Mouse (Mus musculus) hindbrain, embryonic 12.5 days (tissue): ENCODE measurements at regions not wholly inside any gene's neighbourhood (a gene's known extent, or its start where the extent isn't known, plus 50 kb on each side); places are given as distances from the start of the nearest gene placed in this dataset.

Source experiments
- ATAC-seq: fragments of 200-750 bp; cut with Nextera tagmentation; 2 replicates; pipeline ENCODE4 v1.8.0; 2017; ENCODE audit warnings: moderate TSS enrichment; ENCODE audit not compliant: low FRiP score
- H3K27ac ChIP-seq: fragments of 300-500 bp; sonication (generic); 2 replicates; pipeline ENCODE4 v1.5.1; 2016; ENCODE audit warnings: mild to moderate bottlenecking
- H3K27me3 ChIP-seq: fragments of 300-500 bp; sonication (generic); 2 replicates; pipeline ENCODE4 v1.6.1; 2016; ENCODE audit warnings: mild to moderate bottlenecking
- H3K36me3 ChIP-seq: fragments of 300-500 bp; sonication (generic); 2 replicates; pipeline ENCODE4 v1.6.1; 2016; ENCODE audit warnings: mild to moderate bottlenecking
- H3K4me1 ChIP-seq: fragments of 300-500 bp; sonication (generic); 2 replicates; pipeline ENCODE4 v1.6.1; 2016
- H3K4me2 ChIP-seq: fragments of 300-500 bp; sonication (generic); replicated peaks from 2 replicates; pipeline ENCODE4 v1.6.1; 2016; ENCODE audit warnings: mild to moderate bottlenecking
- H3K4me3 ChIP-seq: fragments of 300-500 bp; sonication (generic); 2 replicates; pipeline ENCODE4 v1.5.1; 2016; ENCODE audit warnings: mild to moderate bottlenecking
- H3K9ac ChIP-seq: fragments of 300-500 bp; sonication (generic); 2 replicates; pipeline ENCODE4 v1.6.1; 2016; ENCODE audit warnings: mild to moderate bottlenecking, moderate library complexity
- H3K9me3 ChIP-seq: fragments of 300-500 bp; sonication (generic); replicated peaks from 2 replicates; pipeline ENCODE4 v1.6.1; 2016; ENCODE audit warnings: mild to moderate bottlenecking
- WGBS: fragments of 180-500 bp; shearing (Covaris S2); methylation state at CpG from one replicate; pipeline ENCODE4 v1.1.7; 2016; 5-methylcytosine and 5-hydroxymethylcytosine counted together

- no peak for ATAC-seq
- WGBS: 93% methylated on average over 3 of the region's 3 CpGs
- no peak overlapping the region for H3K4me2 ChIP-seq
- H3K4me3 ChIP-seq: no peak overlapping the region
- 0 out of 2 replicates have a peak, but pooled peaks cover 2% of the 10 kb centered on the region for H3K9me3 ChIP-seq
- no peaks in the 10 kb centered on the region for H3K27me3 ChIP-seq
- H3K4me1 ChIP-seq: no peaks in the 10 kb centered on the region
- H3K36me3 ChIP-seq: no peaks in the 10 kb centered on the region
- no peak overlapping the region for H3K27ac ChIP-seq
- H3K9ac ChIP-seq: no peak overlapping the region
Observed at GRCm38 (mm10) chr3:120123155-120123554, 338.9 kb upstream of the Ptbp2 start.

GRCm38 (mm10) chr3:120083171-120083932, 299.1 kb upstream of the Ptbp2 start:
- no peak overlapping the region for H3K4me2 ChIP-seq
- no peak overlapping the region for H3K9ac ChIP-seq
- 84% methylated on average over 7 of the region's 7 CpGs for WGBS
- no peaks in the 10 kb centered on the region for H3K27me3 ChIP-seq
- H3K27ac ChIP-seq: no peak overlapping the region
- no peaks in the 10 kb centered on the region for H3K9me3 ChIP-seq
- no peak for ATAC-seq
- no peaks in the 10 kb centered on the region for H3K4me1 ChIP-seq
- no peak overlapping the region for H3K4me3 ChIP-seq
- no peaks in the 10 kb centered on the region for H3K36me3 ChIP-seq

GRCm38 (mm10) chr3:120073528-120073927, 289.3 kb upstream of the Ptbp2 start:
- H3K27ac ChIP-seq: no peak overlapping the region
- no peak for ATAC-seq
- H3K9ac ChIP-seq: no peak overlapping the region
- H3K4me3 ChIP-seq: no peak overlapping the region
- no peaks in the 10 kb centered on the region for H3K27me3 ChIP-seq
- no peak overlapping the region for H3K4me2 ChIP-seq
- no peaks in the 10 kb centered on the region for H3K4me1 ChIP-seq
- no peaks in the 10 kb centered on the region for H3K36me3 ChIP-seq
- H3K9me3 ChIP-seq: no peaks in the 10 kb centered on the region
- 4% methylated on average over 1 of the region's 1 CpGs for WGBS

GRCm38 (mm10) chr3:120065714-120066113, 281.4 kb upstream of the Ptbp2 start:
- Histone ChIP-seq H3K27me3 (no peaks in the 10 kb centered on the region), H3K4me1 (no peaks in the 10 kb centered on the region), H3K27ac (no peak overlapping the region), H3K36me3 (no peaks in the 10 kb centered on the region), H3K9ac (no peak overlapping the region), H3K9me3 (no peaks in the 10 kb centered on the region), H3K4me2 (no peak overlapping the region), H3K4me3 (no peak overlapping the region)
- WGBS: 93% methylated on average over 6 of the region's 6 CpGs
- no peak for ATAC-seq

GRCm38 (mm10) chr3:120064854-120065480, 280.7 kb upstream of the Ptbp2 start:
- H3K4me2 ChIP-seq: no peak overlapping the region
- no peaks in the 10 kb centered on the region for H3K36me3 ChIP-seq
- ATAC-seq: no peak
- H3K9me3 ChIP-seq: no peaks in the 10 kb centered on the region
- H3K4me3 ChIP-seq: no peak overlapping the region
- H3K4me1 ChIP-seq: 0 out of 2 replicates have a peak, but pooled peaks cover 2% of the 10 kb centered on the region
- no peaks in the 10 kb centered on the region for H3K27me3 ChIP-seq
- 54% methylated on average over 5 of the region's 5 CpGs for WGBS
- H3K9ac ChIP-seq: no peak overlapping the region
- no peak overlapping the region for H3K27ac ChIP-seq

- WGBS: 85% methylated on average over 5 of the region's 5 CpGs
- 0 out of 2 replicates have a peak, but pooled peaks cover 2% of the 10 kb centered on the region for H3K4me1 ChIP-seq
- ATAC-seq: no peak
Observed at GRCm38 (mm10) chr3:120062264-120062663, 278.0 kb upstream of the Ptbp2 start.

GRCm38 (mm10) chr3:120059959-120060358, 275.7 kb upstream of the Ptbp2 start:
- Histone ChIP-seq H3K27me3 (0 out of 2 replicates have a peak, but pooled peaks cover 3% of the 10 kb centered on the region), H3K9ac (no peak overlapping the region), H3K27ac (no peak overlapping the region), H3K9me3 (no peaks in the 10 kb centered on the region), H3K36me3 (no peaks in the 10 kb centered on the region), H3K4me2 (no peak overlapping the region), H3K4me3 (no peak overlapping the region), H3K4me1 (0 out of 2 replicates have a peak, but pooled peaks cover 2% of the 10 kb centered on the region)
- 0 out of 2 replicates have a peak, but pooled peaks have one; percentile 13 for ATAC-seq
- WGBS: 50% methylated on average over 11 of the region's 11 CpGs

More at GRCm38 (mm10) chr3:120062264-120062663, 278.0 kb upstream of the Ptbp2 start:
- Histone ChIP-seq H3K9ac (no peak overlapping the region), H3K4me2 (no peak overlapping the region), H3K36me3 (no peaks in the 10 kb centered on the region), H3K27me3 (0 out of 2 replicates have a peak, but pooled peaks cover 3% of the 10 kb centered on the region), H3K4me3 (no peak overlapping the region), H3K9me3 (no peaks in the 10 kb centered on the region), H3K27ac (no peak overlapping the region)

GRCm38 (mm10) chr3:120055216-120056154, 271.2 kb upstream of the Ptbp2 start:
- Histone ChIP-seq H3K27me3 (0 out of 2 replicates have a peak, but pooled peaks cover 5% of the 10 kb centered on the region), H3K4me2 (no peak overlapping the region), H3K9ac (no peak overlapping the region), H3K36me3 (no peaks in the 10 kb centered on the region), H3K27ac (no peak overlapping the region), H3K4me1 (0 out of 2 replicates have a peak, but pooled peaks cover 2% of the 10 kb centered on the region), H3K9me3 (no peaks in the 10 kb centered on the region), H3K4me3 (no peak overlapping the region)
- 53% methylated on average over 8 of the region's 8 CpGs for WGBS
- peak; percentile 83 for ATAC-seq

- WGBS: 93% methylated on average over 3 of the region's 3 CpGs
- Histone ChIP-seq H3K4me3 (no peak overlapping the region), H3K9me3 (no peaks in the 10 kb centered on the region), H3K4me1 (no peaks in the 10 kb centered on the region), H3K36me3 (no peaks in the 10 kb centered on the region), H3K9ac (no peak overlapping the region), H3K27ac (no peak overlapping the region), H3K4me2 (no peak overlapping the region), H3K27me3 (0 out of 2 replicates have a peak, but pooled peaks cover 2% of the 10 kb centered on the region)
- no peak for ATAC-seq
Observed at GRCm38 (mm10) chr3:120047238-120047637, 263.0 kb upstream of the Ptbp2 start.

GRCm38 (mm10) chr3:120037526-120037925, 253.3 kb upstream of the Ptbp2 start:
- Histone ChIP-seq H3K36me3 (no peaks in the 10 kb centered on the region), H3K9ac (no peak overlapping the region), H3K27me3 (no peaks in the 10 kb centered on the region), H3K4me3 (no peak overlapping the region), H3K4me2 (no peak overlapping the region), H3K9me3 (no peaks in the 10 kb centered on the region), H3K4me1 (no peaks in the 10 kb centered on the region), H3K27ac (no peak overlapping the region)
- 86% methylated on average over 3 of the region's 3 CpGs for WGBS
- no peak for ATAC-seq

GRCm38 (mm10) chr3:120019826-120020683, 235.8 kb upstream of the Ptbp2 start:
- Histone ChIP-seq H3K4me3 (no peak overlapping the region), H3K27ac (no peak overlapping the region), H3K27me3 (no peaks in the 10 kb centered on the region), H3K36me3 (no peaks in the 10 kb centered on the region), H3K9me3 (no peaks in the 10 kb centered on the region), H3K4me1 (peaks cover 5% of the 10 kb centered on the region; the same call in 1 of the 2 replicates), H3K4me2 (no peak overlapping the region), H3K9ac (no peak overlapping the region)
- 54% methylated on average over 10 of the region's 10 CpGs for WGBS
- peak; percentile 60 for ATAC-seq
